Mouse (Mus musculus) kidney, postnatal 10 days (tissue): ENCODE data around the gene Plekhd1.

Experiments
- DNase-seq: peaks from one replicate; pipeline ENCODE4 v3.0.0; 2021; ENCODE audit warnings: mixed read lengths

Plekhd1 gene

DNA sequence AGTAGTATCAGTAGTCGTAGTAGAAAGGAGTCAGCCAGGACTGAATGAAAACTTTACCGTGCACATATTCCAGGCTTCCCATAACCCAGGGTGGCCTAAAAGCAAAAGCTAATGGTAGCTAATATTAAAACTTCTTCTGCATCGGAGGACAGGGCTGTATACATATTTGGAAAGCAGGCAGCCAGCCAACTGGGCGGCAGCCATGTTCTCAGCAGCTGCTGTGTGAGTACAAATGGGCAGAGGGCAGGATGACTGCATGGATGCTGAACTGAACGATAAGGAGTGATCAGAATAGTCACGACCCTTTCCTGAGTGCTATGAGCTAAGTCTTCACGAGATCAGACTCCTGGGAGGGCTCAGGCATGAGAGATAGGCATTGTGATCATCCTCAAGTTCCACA, 8.9 kb downstream of the Plekhd1 start:
- no peak for DNase-seq

DNA sequence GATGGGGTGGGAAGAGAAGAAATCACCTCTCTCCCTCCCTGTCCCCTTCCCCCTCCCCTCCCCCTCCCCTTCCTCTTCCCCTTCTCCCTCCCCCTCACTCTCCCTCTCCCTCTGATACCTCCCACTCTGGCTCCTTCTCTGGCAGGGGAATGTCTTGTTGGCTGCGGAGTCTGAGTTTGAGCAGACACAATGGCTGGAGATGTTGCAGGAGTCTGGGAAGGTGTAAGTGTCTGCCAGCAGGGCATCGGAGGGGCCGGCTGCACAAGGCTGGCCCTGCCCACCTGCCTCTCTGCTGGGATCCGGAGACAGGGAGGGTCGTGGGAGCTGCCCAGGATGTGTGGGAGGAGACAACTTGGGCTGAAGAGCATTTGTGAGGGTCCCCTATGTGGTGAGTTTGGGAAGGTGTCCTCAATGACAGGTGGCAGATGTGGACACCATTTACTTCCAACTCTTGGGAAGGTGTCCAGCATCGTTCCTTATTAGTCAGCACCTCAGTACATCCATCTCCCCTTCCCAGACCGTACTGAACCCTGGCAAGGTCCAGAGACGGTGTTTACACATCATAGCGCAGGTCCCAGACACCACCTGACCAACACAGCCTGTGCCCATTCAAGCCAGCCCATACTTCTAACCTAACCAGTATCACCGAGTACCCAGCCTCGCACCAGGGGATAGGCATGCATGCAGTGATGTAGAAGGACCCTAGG, 14.0 kb downstream of the Plekhd1 start:
- no peak for DNase-seq

DNA sequence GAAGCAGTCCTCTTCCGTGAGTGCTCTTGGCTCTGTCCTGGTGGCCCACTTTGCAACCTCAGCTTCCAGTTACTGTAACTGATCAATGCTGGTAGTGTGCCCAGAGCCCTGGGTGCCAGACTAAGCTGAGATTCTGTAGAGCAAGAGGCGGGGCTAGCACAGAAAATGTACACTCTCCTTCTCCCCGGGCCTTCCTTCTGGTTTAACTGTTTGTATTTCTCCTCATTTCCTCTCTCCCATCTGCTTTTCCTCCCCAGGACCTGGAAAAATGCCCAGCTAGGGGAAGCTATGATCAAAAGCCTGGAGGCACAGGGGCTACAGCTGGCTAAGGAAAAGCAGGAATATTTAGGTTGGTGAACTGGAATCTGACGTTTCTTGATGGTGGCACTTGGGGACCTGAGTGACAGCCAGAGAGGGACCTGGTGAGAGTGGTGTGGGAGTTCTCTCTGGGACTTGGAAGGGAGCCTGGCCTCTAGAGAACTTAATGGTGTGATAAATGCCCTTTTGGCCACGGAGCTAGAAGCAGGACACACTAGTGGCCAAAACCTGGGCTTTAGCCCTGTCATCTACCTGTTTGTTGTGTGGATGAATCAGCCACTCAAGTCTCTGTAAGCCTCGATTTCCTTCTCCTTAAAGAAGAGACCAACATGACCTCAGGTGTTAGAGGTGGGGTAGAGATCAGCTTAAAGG, 14.7 kb downstream of the Plekhd1 start:
- DNase-seq, result no peak

DNA sequence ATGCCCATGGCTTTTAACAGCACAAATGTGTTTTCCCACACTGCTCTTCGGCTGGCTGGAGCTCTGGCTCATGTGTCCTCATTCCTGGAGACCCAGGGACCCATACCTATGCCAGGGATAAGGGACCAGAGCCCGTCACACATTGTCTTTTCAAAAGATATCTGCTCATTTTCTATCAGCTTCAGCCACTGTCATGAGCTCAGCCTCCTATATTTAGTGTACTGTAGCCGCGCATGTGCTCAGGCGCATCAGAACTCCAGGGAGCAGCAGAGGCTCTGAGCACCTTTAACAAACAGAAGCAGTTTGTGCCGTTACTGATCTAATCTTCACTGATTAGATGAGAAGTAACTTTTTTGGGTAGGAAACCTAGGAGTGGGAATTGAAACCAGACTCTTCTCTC, 23.5 kb downstream of the Plekhd1 start:
- DNase-seq, result no peak

DNA sequence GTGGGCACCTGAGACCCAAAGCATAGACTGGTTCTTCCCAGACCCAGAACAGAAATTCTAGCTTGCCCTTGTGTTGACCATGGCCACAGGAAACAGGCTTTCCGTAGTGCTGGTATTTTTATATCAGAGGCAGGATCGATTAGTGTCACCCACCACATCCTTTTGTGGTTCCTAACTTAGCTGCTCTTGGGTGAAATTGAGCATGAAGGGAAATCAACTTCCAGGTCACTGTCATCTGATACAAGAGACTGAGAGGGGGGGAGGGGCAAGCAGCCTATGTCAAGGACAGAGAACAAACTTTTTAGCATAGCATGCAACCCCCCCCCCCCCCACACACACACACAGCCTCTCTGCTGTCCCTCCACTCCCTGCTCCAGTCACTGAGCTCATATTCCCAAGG, 26.8 kb downstream of the Plekhd1 start:
- DNase-seq, result no peak

DNA sequence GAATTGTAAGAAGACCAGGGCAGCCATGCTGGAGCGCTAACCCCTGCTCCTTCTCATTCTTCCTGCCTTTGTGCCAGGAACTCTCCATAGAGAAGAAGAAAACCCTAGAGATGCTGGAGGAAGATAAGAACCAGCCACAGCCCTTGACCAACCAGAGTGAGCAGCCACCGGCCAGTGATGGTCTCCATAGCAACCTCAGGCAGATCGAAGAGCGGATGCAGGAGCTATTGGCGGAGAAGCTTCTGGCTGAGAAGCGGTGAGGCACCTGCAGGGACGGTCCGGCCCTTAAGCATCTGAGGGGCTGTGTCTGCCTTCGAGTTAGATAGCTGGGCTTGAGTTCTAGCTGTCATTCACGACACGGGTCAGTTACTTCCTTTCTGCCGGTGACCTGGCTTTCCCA, 28.1 kb downstream of the Plekhd1 start:
- no peak for DNase-seq

DNA sequence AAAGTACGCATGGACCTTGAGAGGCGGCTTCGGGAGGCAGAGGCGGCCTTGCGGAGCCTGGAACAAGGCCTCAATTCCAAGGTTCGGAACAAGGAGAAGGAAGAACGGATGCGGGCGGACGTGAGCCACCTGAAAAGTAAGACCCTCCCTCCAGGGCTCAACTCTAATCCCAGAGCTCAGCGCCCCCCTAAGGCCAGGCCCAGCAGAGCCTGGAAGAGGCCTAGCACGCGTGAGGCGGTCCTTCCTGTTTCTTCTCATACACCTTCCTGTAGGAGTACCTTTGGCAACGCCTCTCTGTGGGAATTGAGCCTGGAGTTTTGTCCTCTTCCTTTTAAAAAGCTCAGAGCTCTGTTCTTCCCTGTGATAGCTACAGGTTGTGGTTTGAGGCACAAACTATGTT, 29.1 kb downstream of the Plekhd1 start:
- DNase-seq, result no peak

DNA sequence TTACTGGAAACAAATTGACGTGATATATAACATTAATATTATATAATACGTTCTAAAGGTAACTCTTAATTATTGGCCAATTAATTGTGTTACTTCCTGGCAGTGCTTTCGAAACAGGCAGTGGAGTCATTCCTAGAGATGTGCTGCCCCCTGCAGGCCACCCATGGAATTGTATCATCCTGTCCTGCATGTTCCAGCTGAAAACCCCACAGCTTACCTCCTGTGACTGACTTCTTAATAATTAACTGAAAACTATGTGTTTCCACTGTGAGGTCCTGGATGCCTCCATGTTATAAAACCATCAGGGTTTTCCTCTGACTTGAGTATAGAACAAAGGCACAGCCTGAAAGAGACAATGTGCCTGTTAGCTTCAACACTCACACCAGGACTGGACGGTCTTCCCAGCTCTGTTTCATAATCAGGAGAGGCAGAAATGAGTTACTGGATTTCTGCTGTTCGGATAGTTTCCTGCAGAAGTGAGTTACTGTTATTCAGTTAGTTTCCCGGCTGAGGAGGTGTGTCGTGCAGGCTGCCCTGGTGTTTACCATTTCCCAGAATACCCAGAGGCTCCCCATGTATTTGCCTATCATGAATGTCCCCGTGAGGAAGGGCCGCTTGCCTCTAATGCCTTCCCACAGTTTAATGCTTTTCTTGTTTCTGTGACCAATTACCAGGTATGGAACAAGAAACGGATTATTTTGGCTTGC, 32.6 kb downstream of the Plekhd1 start:
- DNase-seq, result peak; percentile 95

DNA sequence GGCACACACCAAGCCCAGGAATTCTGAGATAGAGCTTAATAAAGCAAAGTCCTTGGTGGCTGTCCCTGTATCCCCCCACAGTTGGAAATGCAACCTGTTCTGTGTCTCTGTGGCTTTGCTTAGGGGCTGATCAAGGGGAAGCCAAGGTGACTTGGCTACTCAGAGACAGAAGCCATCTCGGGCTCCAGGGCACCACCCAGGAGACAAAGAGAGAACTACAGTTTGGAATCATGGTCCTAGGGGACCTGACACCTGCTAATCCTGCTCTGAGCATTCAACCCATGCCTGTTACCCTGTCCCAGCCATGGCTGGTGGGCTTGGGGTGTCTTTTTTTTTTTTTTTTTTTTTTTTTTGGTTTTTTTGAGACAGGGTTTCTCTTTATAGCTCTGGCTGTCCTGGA, 35.8 kb downstream of the Plekhd1 start:
- DNase-seq, result no peak

DNA sequence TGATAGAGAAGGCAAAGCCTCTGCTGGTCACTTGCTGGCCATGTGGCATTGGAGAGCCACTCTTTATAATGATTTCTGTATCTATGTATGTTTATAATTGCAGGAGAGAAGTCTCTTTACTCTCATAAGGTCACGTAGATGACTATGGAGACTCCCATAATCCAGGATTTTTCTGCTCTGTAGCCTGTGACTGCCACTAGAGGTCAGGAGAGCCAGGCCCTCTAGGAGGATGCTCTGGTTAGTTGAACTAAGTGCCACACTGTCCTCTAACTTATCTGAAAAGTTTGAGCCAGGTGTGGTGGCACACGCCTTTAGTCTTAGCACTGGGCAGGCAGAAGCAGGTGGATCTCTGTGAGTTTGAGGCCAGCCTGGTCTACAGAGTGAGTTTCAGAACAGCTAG, 36.4 kb downstream of the Plekhd1 start:
- DNase-seq, result no peak

DNA sequence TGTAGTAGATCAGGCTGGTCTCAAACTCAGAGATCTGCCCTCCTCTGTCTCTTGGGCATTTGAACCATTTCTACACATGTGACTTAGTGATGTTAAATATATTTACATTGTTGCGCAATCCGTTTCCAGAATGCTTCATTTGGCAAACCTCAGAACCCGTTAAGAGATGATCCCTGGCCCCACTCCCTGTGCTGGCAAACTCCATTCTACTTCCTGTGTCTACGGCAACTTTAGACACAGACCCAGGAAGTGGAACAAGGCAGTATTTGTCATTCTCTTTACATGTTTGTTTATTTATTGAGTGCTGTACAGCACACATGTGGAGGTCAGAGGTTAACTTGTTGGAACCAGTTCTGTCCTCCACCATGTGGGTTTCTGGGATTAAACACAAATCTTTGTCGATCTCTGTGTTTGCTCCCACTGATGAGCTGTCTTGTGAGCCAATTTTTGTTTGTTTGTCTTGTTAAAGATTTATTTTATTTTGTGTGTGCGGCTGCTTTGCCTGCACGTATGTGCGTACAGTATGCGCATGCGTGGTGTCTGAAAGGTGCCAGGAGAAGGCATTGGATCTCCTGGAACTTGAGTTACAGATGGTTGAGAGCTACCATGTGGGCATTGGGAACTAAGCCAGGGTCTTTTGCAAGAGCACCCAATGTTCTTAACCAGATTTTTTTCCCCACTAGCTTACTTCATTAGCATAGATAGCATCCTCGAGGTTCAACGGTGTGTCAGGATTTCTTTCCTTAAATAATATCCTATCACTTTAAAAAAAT, 37.6 kb downstream of the Plekhd1 start:
- no peak for DNase-seq

DNA sequence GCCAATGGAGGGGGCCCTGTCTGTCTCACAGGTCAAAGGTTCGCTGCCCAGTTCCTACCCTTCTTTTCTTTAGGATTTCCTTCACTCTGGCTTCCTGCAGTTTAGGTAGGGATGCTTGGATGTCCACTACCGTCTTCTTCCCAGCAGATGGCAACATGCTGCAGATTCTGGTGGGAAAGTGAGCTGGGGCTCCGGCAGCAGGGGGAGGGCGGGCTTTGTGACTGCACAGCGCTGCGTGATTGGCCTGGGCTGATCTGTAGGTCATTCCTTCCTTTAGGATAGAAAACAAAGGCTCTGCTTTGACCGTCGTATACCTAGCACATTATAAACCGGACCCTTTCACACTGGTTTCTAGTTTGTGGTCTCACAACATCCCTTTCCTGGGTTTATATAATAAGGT, 38.2 kb downstream of the Plekhd1 start:
- DNase-seq, result peak; percentile 81

DNA sequence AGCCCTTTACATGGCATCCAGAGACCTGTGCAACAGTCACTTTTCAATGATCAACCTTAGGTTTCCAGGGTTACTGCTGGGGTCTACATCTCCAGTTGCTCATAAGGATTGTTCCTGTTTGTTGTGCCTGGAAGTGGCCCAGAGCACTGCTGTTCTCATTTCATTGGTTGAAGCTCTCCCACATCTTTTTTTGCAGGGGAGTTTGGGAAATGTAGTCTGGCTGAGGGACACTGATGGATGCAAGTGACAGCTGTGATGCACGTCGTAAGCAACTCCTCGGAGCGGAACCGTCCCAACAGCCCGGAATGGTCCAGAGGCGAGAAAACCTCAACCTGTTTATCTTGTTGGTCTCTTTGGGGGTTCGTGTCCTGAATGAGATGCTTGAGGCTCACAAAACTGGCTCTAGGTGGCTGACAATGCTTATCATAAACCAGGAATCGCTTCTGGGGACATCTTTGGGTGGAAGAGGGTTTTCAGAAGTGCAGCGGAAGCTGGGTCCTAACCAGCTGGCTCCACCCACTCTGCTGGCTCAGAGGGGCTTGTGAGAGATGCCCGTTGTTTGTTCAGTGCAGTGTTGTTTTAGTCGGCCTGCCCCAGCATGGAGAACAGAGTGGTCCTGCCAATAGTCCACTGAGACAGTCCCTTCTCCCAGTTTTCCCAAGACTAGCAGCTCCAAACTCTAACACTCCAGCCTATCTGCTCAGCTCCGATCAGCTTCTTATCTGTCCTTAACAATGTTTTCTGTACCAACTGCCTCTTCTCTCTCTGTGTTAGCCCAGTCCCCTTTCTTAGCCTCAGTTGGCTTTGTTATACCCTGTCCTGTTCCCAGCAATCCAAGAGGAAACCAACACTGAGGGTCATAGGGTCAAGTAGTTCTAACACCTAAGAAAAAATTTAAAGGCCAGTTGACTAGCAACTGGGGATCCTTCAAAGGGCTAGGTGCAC, 42.4 kb downstream of the Plekhd1 start:
- no peak for DNase-seq

DNA sequence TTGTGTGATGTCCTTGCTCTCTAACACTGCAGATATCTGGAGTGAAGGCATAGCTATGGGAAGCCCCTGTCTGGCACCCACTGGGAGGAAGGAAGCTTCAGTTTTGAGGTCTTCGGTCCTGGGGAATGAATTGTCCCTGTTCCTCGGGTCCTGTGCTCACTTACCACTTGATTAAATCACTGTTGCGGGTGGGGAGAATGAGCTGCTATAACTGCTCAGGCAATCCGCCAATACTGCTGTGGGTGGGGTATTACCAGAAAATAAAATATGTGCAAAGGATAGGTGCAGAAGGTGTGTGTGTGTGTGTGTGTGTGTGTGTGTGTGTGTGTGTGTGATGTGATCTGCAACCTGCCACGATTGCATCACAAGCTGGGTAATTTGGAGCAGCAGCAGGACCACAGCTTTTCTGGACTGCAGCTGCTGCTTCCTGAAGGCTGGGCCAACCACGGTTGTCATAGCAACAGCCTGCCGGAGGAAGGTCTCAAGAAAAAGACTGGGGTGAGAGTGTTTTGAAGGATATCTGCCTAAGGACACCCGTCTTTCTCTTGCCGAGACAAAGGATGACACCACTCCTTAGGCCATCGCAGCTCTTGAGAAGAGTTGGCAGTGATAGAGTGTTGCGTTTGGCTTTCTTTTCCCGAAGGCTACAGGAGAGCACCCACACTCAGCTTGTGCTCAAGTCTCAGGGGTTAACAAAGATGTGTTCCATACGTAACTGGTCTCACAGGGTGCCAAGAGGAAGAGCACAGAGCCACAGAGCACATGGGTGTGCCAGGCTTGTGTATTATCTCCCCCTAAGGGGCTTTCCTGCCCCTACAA, 44.3 kb downstream of the Plekhd1 start:
- DNase-seq, result peak; percentile 59

DNA sequence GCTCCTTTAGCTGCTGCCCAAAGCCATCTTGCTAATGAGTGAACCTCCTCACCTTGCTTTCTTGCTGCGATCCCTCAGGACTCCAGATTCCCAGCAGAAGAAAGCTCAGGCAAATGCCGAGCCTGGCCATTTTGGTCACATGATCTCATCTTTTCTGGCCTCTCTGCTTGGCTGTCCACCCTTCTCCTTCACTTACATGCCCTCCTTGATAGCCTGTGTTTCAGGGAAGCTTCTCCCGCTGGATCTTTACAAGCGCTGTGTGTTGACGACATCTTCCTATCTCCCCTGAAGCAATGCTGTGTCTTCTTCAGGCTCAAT, 44.9 kb downstream of the Plekhd1 start:
- no peak for DNase-seq

DNA sequence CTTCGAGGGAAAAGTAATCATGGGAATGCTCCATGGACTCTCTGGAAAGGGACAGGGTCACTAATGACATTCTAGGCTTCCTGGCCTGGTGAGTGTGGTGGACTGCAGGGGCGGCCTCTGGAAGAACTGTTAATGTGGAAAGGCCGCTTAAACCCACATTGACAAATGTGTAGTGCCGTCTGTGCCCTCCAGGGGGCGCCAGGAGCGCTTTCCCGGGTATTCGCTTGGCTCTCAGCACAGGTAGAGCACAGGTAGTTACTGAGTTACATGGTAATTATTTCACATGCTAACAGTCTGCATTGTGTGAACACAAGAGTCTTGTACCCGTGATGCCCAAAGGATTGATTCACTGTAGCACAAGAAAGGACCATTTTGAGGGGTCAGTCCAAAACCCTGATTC, 47.1 kb downstream of the Plekhd1 start:
- DNase-seq, result peak; percentile 55

DNA sequence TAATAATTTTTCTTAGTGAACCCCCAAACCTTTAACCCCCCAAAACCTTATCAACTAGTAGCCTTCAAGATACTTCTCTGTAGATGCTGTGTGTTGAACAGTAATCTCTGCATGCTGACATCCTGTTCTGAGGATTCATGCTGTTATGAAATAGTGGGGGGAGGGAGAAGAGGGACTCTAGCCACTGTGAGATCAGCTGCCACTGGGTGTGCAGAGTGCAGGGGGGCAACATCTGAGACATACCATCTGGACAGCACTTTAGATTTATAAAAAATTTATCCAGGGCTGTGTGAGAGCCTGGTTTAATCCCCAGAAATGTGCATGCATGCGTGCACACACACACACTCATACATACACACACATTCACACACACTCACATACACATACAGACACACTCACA, 52.2 kb downstream of the Plekhd1 start:
- DNase-seq, result peak; percentile 32

DNA sequence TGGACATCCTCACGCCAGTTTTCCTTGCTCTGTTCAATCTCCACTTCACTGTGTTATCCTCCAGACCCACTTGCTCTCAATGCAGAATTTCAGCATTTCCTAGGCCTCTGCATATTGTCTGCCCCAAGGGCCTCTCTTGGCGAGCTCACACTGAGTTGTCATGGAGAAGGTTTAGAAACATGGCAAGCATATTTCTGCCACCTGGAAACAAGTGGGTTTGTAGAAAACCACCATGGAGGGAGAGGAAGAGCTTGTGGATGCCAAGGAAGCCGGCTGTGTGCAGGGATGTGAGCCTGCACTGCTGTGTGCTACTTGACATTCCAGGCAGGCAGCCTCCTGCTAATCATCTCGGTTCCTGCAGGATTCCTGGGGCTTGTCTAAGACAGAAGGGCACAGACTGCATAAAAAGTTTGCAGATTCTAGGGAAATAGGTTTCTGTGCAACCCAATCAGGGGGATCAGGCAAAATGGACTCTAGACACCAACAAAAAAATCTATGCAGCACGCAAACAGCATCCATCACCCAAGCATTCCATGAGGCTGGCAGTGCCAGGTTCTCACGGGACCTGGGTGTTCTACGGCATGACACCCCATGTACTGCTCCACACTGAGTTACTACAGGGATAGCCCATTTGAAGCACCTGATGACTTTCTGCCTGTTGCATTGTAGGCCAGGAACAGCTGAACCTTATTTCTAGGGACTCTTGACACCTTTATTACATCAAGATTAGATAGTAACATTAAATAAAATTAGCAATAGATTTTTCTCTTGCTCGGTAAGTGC, 53.8 kb downstream of the Plekhd1 start:
- no peak for DNase-seq

DNA sequence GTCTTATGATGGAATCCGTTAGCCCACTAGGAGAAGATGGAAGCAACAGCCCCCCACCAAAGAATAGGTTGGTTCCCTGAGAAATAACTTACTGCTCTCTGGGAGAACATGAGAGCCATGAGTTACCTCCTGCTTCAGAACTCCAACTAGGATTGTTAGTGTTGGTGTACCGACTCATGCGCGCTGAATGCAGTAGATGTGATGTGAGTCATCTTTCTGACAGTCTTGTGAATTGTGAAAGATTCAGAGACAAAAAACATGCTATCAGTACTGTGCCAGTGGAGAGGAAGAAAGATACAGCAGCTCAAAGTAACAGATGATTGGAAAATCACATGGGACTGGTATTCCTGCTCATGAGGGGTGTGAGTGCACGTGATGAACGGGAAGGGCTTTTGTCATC, 59.2 kb downstream of the Plekhd1 start:
- DNase-seq, result no peak

DNA sequence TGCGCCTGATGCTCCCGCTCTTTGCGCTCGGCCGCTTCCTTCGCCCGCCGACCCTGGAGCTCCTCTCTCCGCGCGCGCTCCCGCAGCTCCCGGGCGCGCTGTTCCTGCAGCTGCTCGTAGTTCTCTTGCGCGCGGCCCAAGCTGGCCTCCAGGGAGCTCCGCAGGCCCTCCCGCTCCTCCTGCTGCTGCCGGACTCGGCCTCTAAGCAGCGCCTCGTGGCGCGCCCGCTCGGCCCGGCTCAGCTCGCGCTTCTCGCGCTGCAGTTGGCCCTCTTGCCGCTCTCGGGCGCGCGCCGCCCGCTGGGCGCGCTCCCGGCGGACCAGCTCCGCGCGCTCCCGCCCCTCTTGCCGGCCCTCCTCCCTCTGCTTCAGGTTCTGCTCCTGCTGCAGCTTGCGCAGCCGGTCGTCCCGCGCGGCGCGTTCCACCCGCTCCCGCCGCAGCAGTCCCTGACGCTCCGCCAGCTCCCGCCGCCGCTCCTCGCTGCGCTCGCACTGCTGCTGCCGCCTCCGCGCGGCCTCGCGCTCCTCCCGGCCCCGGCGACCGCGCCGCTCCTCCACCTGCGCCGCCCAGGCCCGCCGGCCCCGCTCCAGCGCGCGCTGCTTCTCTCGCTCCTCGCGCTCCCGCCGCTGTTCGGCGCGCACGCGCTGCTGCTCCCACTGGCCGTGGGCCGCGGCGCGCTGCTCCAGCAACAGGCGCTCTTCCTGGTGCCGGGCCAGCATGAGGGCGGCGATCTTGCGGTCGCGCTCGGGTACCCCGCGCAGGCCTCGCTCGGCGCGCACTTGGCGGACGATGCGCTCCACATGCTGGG, 65.6 kb downstream of the Plekhd1 start:
- peak; percentile 86 for DNase-seq
